Mouse (Mus musculus): Measurements from ENCODE around the gene Lmbrd1. TPM values are rescaled to one million over a fixed set of nuclear protein-coding genes. Genes with fewer than 3 reads are reported as not detected.

The Lmbrd1 gene
- total and polyA plus RNA-seq, 2 experiments from 2014 or later, result 32.7 to 45.5 TPM

DNA sequence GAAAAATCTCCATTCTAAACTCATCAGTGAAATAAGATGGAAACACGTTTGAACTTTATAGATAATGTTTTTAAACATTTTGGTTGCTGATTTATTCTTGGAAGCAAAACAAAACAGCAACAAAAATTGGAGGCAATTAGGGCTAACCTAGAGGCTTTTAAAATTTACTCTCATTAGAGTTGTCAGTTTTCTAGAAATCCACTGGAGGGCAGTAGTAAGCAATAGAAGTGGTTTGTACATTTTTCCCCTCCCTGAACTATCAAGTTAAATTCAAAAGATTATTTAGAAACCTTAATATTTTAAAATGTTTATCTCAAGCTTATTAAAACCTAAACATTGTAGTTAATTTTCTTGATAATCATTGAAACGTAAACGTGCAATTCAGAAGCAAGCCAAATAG, 41.2 kb downstream of the Lmbrd1 start:
- 44% methylated on average over 3 of the region's 3 CpGs for WGBS

DNA sequence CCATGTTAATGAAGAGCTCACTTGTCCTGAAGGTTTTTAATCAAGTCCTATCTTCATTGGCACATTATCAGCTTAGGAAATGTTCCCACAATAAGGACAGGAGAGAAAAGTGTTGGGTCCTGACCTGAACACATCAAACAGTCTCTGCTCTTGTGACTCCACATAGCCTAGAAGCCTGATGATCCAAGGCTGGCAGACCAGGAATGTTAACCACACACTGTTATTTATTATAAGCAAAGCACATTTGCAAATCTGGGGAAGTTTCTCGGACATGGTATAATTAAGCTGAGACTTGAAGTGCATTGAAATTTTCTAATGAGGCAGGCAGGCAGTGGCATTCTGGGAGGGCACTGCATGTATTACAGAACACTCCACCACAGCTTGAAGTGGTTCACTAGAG, 41.8 kb downstream of the Lmbrd1 start:
- Histone ChIP-seq H3K27me3 (ENCODE audit: insufficient read depth, low read length) (no peaks in the 10 kb centered on the region), H3K4me2 (ENCODE audit: low read depth) (no peak overlapping the region), H3K4me3 (ENCODE audit: low read depth, low read length) (no peak overlapping the region), H3K27ac (ENCODE audit: low read depth, low read length) (0 out of 2 replicates have a peak overlapping the region, but pooled peaks have one; percentile 4), H3K36me3 (ENCODE audit: insufficient read depth) (peaks cover 6% of the 10 kb centered on the region; the same call in 1 of the 2 replicates), H3K9me3 (ENCODE audit: low read length) (no peaks in the 10 kb centered on the region), H3K4me1 (ENCODE audit: insufficient read depth) (no peaks in the 10 kb centered on the region), H3K9ac (no peak overlapping the region)
- DNase-seq, result no peak
- no peak for ATAC-seq
- no peak for TF ChIP-seq CTCF (IDR thresholded peaks at IDR 0.05; ENCODE audit: low read depth)
- 18% methylated on average over 1 of the region's 1 CpGs for WGBS

More for the DNA sequence above, 41.2 kb downstream of the Lmbrd1 start:
- peak; percentile 58 for DNase-seq
- Histone ChIP-seq H3K4me1 (ENCODE audit: insufficient read depth) (no peaks in the 10 kb centered on the region), H3K9me3 (ENCODE audit: low read length) (no peaks in the 10 kb centered on the region), H3K36me3 (ENCODE audit: insufficient read depth) (peaks cover 10% of the 10 kb centered on the region; the same call in 1 of the 2 replicates), H3K27me3 (ENCODE audit: insufficient read depth, low read length) (no peaks in the 10 kb centered on the region), H3K27ac (ENCODE audit: low read depth, low read length) (no peak overlapping the region), H3K4me3 (ENCODE audit: low read depth, low read length) (no peak overlapping the region), H3K9ac (no peak overlapping the region), H3K4me2 (ENCODE audit: low read depth) (no peak overlapping the region)
- no peak; the same call in 1 of the 2 replicates for ATAC-seq
- peak; percentile 58 for TF ChIP-seq CTCF (IDR thresholded peaks at IDR 0.05; ENCODE audit: low read depth)

DNA sequence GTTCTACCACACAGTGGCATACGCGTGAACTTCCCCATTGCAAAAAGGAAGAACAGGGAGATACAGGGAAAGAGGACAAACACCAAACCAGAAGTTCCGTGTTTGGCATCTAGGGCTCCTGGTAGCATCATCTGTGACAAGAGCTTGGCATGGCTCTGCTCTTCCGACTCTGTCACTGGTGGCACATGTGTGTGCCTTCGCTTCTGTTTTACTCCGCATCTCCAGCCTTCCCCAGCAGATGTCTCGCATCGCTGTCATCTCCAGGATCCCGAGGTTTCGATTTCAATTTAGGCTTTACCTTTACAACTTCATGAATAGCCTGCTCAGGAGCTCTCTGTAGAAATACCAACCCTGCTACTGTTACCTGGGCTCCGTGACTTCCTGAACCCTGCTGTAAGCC, 51.4 kb downstream of the Lmbrd1 start:
- DNase-seq, result no peak
- Histone ChIP-seq H3K36me3 (ENCODE audit: insufficient read depth) (peaks cover 35% of the 10 kb centered on the region), H3K27ac (ENCODE audit: low read depth, low read length) (no peak overlapping the region), H3K27me3 (ENCODE audit: insufficient read depth, low read length) (no peaks in the 10 kb centered on the region), H3K9ac (no peak overlapping the region), H3K4me1 (ENCODE audit: insufficient read depth) (no peaks in the 10 kb centered on the region), H3K4me3 (ENCODE audit: low read depth, low read length) (no peak overlapping the region), H3K4me2 (ENCODE audit: low read depth) (no peak overlapping the region), H3K9me3 (ENCODE audit: low read length) (no peaks in the 10 kb centered on the region)
- TF ChIP-seq CTCF (IDR thresholded peaks at IDR 0.05; ENCODE audit: low read depth), result no peak
- ATAC-seq, result no peak
- 93% methylated on average over 11 of the region's 11 CpGs for WGBS

DNA sequence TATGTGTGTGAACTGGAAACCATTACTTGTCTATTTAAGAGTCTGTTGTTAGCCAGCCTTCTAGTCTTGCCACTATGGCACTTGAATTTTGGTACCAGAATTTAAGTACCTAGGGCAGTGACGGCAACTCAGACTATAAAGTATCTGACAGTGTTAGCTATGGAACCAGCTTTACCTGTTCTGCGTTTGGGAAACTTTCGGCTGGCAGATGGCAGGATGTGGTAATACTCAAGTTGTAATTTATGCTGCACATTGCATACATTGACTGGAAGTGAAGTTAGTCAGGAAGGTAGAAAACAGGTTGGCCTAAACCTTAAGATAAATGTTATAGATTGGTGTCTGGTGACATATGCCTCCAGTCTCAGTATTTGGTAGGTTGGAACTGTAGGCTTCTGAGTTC, 53.9 kb downstream of the Lmbrd1 start:
- WGBS, result 97% methylated on average over 3 of the region's 3 CpGs
- no peak for TF ChIP-seq CTCF (IDR thresholded peaks at IDR 0.05; ENCODE audit: low read depth)
- Histone ChIP-seq H3K27ac (ENCODE audit: low read depth, low read length) (no peak overlapping the region), H3K4me3 (ENCODE audit: low read depth, low read length) (no peak overlapping the region), H3K36me3 (ENCODE audit: insufficient read depth) (peaks cover 35% of the 10 kb centered on the region), H3K9me3 (ENCODE audit: low read length) (no peaks in the 10 kb centered on the region), H3K9ac (no peak overlapping the region), H3K27me3 (ENCODE audit: insufficient read depth, low read length) (no peaks in the 10 kb centered on the region), H3K4me1 (ENCODE audit: insufficient read depth) (no peaks in the 10 kb centered on the region), H3K4me2 (ENCODE audit: low read depth) (no peak overlapping the region)
- no peak for DNase-seq
- ATAC-seq, result no peak

DNA sequence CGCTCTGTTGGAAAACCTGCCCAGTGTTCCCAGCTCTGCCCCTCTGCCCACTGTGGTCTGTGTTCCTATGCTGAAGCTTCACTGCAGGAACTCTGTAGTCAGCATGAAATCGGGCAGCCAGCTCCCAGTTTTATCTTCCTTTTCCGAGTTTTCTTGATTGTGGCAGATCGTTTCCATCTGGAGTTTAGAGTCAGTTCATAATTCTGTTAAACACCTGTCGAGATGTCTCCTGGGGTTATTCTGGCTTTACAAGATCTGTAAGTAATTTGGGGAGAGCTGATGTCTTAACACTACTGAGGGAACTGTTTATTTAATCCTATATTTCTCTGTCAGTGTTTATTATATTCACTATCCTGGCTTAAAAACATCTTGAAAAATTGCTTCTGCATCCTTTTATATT, 56.4 kb downstream of the Lmbrd1 start:
- Histone ChIP-seq H3K36me3 (ENCODE audit: insufficient read depth) (peaks cover 25% of the 10 kb centered on the region), H3K27ac (ENCODE audit: low read depth, low read length) (no peak overlapping the region), H3K4me1 (ENCODE audit: insufficient read depth) (no peaks in the 10 kb centered on the region), H3K9me3 (ENCODE audit: low read length) (no peaks in the 10 kb centered on the region), H3K4me2 (ENCODE audit: low read depth) (no peak overlapping the region), H3K4me3 (ENCODE audit: low read depth, low read length) (no peak overlapping the region), H3K9ac (no peak overlapping the region), H3K27me3 (ENCODE audit: insufficient read depth, low read length) (no peaks in the 10 kb centered on the region)
- no peak for TF ChIP-seq CTCF (IDR thresholded peaks at IDR 0.05; ENCODE audit: low read depth)
- no peak for DNase-seq
- WGBS, result 89% methylated on average over 5 of the region's 5 CpGs
- no peak for ATAC-seq

DNA sequence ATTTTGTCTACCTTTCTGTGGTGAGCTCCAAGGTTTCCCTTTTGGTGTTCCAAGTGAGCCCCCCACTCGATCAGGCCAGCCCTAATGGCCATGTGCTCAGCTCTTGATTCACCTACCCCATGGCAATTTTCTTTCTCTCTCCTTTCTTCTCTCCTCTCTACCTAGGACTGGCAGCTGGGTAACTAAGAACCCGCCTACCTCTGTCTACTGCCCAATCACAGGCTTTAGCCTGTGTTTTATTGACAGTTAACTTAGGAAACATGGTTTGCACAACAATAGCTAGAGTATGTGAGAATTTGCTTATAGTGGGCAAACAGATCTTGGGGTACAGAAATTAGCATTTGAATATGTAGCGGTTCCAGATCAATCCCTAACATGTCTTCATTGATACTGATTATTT, 62.5 kb downstream of the Lmbrd1 start:
- no peak for ATAC-seq
- Histone ChIP-seq H3K36me3 (ENCODE audit: insufficient read depth) (peaks cover 5% of the 10 kb centered on the region; the same call in 1 of the 2 replicates), H3K4me3 (ENCODE audit: low read depth, low read length) (no peak overlapping the region), H3K9me3 (ENCODE audit: low read length) (no peaks in the 10 kb centered on the region), H3K4me1 (ENCODE audit: insufficient read depth) (no peaks in the 10 kb centered on the region), H3K27me3 (ENCODE audit: insufficient read depth, low read length) (no peaks in the 10 kb centered on the region), H3K4me2 (ENCODE audit: low read depth) (no peak overlapping the region), H3K9ac (no peak overlapping the region), H3K27ac (ENCODE audit: low read depth, low read length) (no peak overlapping the region)
- no peak for TF ChIP-seq CTCF (IDR thresholded peaks at IDR 0.05; ENCODE audit: low read depth)
- 66% methylated on average over 3 of the region's 3 CpGs for WGBS
- DNase-seq, result no peak

DNA sequence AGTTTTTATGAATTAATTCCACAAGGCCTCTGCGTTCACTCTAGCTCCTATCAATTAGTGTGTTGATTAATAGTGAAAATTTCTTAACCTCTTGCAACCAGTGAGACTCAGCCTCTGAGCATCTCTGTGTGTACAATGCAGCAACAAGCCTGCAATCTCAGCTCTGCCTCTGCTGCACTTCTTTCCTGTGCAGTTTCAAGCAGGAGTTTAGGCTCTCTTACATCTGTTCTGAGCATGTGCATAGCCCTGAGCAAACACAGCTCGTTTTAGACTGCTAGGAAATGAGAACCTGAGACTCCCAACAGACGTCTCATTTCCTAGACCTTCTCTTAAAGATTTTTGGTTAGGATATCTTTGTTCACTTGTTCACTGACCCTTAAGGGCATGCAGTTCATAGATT, 63.1 kb downstream of the Lmbrd1 start:
- Histone ChIP-seq H3K36me3 (ENCODE audit: insufficient read depth) (0 out of 2 replicates have a peak, but pooled peaks cover 5% of the 10 kb centered on the region), H3K4me2 (ENCODE audit: low read depth) (no peak overlapping the region), H3K27ac (ENCODE audit: low read depth, low read length) (no peak overlapping the region), H3K9ac (no peak overlapping the region), H3K9me3 (ENCODE audit: low read length) (no peaks in the 10 kb centered on the region), H3K4me1 (ENCODE audit: insufficient read depth) (no peaks in the 10 kb centered on the region), H3K27me3 (ENCODE audit: insufficient read depth, low read length) (no peaks in the 10 kb centered on the region), H3K4me3 (ENCODE audit: low read depth, low read length) (no peak overlapping the region)
- no peak for TF ChIP-seq CTCF (IDR thresholded peaks at IDR 0.05; ENCODE audit: low read depth)
- ATAC-seq (no peak), DNase-seq (no peak)
- 29% methylated on average over 3 of the region's 3 CpGs for WGBS

All from forebrain, postnatal 0 days (tissue).